Mouse (Mus musculus): Measurements from ENCODE around the gene Gm5148. TPM values are rescaled to one million over a fixed set of nuclear protein-coding genes. Genes with fewer than 3 reads are reported as not detected.
A peak's percentile ranks its signal among the peaks of the same experiment; 100 is the strongest.

The Gm5148 gene
- polyA plus RNA-seq, 1 experiment from 2014 or later: 13.3 TPM

DNA sequence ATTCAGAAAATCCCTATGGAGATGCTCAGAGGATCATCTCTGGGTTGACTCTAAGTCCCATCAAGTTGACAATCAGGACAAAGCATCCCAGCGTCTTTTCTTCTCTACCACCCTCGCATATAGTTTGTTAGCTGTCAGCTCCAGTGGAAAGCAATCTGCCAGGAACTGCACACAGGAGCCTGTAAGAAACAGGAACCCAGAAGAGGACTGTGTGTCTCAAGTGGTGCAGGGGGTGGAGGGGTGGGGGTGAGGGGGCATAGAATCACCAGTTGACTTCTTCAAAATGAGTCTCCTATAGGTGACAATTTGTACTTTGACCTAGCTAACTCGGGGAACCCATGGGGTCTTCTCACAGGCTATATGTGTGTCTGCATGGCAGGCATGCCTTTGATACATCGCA lies 12.7 kb downstream of the Gm5148 start:
- no peak overlapping the region for H3K4me3 ChIP-seq (replicated peaks; ENCODE audit: low read length)
- no peaks in the 10 kb centered on the region for H3K36me3 ChIP-seq (replicated peaks; ENCODE audit: control insufficient read depth, insufficient read depth)
- H3K4me2 ChIP-seq (replicated peaks): no peak overlapping the region
- 78% methylated on average over 4 of the region's 4 CpGs for WGBS
- no peak overlapping the region for H3K27ac ChIP-seq
- no peak overlapping the region for H3K9ac ChIP-seq
- ATAC-seq (ENCODE audit: low FRiP score): no peak
- DNase-seq (ENCODE audit: low spot score): no peak
- H3K9me3 ChIP-seq (ENCODE audit: control insufficient read depth, low read length): no peaks in the 10 kb centered on the region
- no peaks in the 10 kb centered on the region for H3K4me1 ChIP-seq (replicated peaks; ENCODE audit: control insufficient read depth, insufficient read depth, low read length)
- no peaks in the 10 kb centered on the region for H3K27me3 ChIP-seq (ENCODE audit: control insufficient read depth, insufficient read depth, low read length)

DNA sequence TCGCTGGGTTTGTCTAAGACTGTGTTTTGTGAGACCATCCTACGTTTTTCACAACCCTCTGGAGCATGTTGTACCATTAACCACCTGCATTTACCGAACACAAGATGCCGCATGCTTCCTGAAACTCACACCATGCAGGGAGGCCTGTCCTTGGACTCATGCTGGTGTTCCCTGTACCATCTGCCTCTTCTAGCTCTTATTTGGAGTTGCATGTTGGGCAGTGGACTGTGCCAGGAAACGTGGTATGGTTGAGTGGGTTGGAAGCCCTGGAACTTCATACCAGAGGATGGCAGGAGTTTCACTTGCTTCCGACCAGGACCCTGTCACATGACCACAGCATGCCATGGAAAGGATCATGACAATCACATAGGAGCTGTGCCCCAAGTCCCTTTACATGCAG lies 16.5 kb downstream of the Gm5148 start:
- no peak overlapping the region for H3K4me2 ChIP-seq (replicated peaks)
- DNase-seq (ENCODE audit: low spot score) (no peak), ATAC-seq (ENCODE audit: low FRiP score) (no peak)
- no peak overlapping the region for H3K27ac ChIP-seq
- H3K9me3 ChIP-seq (ENCODE audit: control insufficient read depth, low read length): no peaks in the 10 kb centered on the region
- H3K27me3 ChIP-seq (ENCODE audit: control insufficient read depth, insufficient read depth, low read length): no peaks in the 10 kb centered on the region
- H3K9ac ChIP-seq: no peak overlapping the region
- no peaks in the 10 kb centered on the region for H3K36me3 ChIP-seq (replicated peaks; ENCODE audit: control insufficient read depth, insufficient read depth)
- H3K4me3 ChIP-seq (replicated peaks; ENCODE audit: low read length): no peak overlapping the region
- WGBS: 89% methylated on average over 6 of the region's 6 CpGs
- no peaks in the 10 kb centered on the region for H3K4me1 ChIP-seq (replicated peaks; ENCODE audit: control insufficient read depth, insufficient read depth, low read length)

DNA sequence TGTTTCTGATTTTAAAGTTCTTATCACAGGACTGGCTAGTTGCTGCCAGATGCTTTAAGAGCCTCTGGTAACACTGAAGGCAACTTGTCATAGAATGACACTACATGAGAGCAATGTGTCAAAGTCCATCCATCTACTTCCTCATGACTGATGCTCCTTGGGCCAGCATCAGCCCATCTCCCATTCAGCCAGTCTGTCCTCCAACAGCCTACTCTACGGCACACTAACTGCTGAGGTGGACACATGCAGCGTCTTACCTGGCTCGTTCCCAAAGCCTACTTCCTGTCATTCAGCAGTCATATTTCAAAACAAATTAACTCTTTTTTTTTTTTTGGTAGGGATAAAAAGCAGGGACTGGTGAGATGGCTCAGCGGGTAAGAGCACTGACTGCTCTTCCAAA lies 17.9 kb downstream of the Gm5148 start:
- no peak overlapping the region for H3K27ac ChIP-seq
- 0 out of 2 replicates have a peak, but pooled peaks cover 3% of the 10 kb centered on the region for H3K9me3 ChIP-seq (ENCODE audit: control insufficient read depth, low read length)
- no peak for DNase-seq (ENCODE audit: low spot score)
- no peak for ATAC-seq (ENCODE audit: low FRiP score)
- H3K36me3 ChIP-seq (replicated peaks; ENCODE audit: control insufficient read depth, insufficient read depth): no peaks in the 10 kb centered on the region
- H3K4me3 ChIP-seq (replicated peaks; ENCODE audit: low read length): no peak overlapping the region
- H3K4me1 ChIP-seq (replicated peaks; ENCODE audit: control insufficient read depth, insufficient read depth, low read length): no peaks in the 10 kb centered on the region
- no peak overlapping the region for H3K9ac ChIP-seq
- 93% methylated on average over 4 of the region's 4 CpGs for WGBS
- H3K27me3 ChIP-seq (ENCODE audit: control insufficient read depth, insufficient read depth, low read length): no peaks in the 10 kb centered on the region
- no peak overlapping the region for H3K4me2 ChIP-seq (replicated peaks)

DNA sequence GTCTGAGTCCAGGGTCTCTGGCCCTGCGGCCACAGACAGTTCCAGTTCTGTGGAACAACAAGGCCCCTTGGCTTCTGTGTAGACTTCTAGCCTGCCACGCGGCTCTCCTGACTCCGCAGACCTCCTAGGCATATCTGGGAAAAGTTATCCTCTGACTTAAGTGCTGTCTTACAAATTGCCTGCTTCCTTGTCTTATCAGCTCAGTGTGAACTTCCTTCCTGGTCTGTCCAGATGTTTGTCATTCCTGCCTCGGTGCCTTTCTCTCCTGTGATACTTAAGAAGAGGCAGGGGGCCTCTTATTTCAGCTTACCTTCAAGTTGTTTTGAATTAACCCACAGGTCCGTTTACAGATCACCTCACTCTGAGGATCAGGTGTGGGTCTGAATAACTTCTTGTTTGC lies 18.9 kb downstream of the Gm5148 start:
- Histone ChIP-seq H3K9me3 (ENCODE audit: control insufficient read depth, low read length) (0 out of 2 replicates have a peak, but pooled peaks cover 3% of the 10 kb centered on the region), H3K36me3 (replicated peaks; ENCODE audit: control insufficient read depth, insufficient read depth) (no peaks in the 10 kb centered on the region), H3K9ac (no peak overlapping the region), H3K4me1 (replicated peaks; ENCODE audit: control insufficient read depth, insufficient read depth, low read length) (no peaks in the 10 kb centered on the region), H3K27me3 (ENCODE audit: control insufficient read depth, insufficient read depth, low read length) (no peaks in the 10 kb centered on the region), H3K4me2 (replicated peaks) (no peak overlapping the region), H3K4me3 (replicated peaks; ENCODE audit: low read length) (no peak overlapping the region), H3K27ac (no peak overlapping the region)
- WGBS: 72% methylated on average over 6 of the region's 6 CpGs
- ATAC-seq (ENCODE audit: low FRiP score): no peak
- DNase-seq (ENCODE audit: low spot score): no peak

DNA sequence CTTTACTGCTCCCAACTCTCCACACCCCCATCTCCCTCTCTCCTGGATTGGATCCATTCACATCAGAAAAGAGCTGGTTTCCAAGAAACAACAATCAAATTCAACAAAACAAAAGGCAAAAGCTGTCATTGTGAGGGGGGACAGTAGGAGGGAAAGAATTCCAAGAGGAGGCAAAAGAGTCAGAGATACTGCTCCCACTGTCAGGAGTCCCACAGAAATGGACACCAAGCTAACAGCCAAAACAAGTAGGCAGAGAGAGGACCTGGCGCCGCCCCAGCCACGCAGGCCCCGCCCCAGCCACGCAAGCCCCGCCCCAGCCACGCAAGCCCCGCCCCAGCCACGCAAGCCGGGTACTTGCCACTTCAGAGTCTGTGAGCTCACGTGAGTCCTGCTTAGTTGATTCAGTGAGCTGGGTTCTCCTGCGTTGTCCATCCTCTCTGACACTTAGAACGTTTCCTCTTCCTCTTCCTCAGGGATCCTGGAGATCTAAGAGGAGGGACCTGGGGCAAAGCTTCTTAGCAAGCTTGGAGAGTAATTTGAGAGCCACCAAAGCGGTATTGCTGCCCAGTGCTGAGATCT lies 19.5 kb downstream of the Gm5148 start:
- H3K27ac ChIP-seq: no peak overlapping the region
- WGBS: 42% methylated on average over 14 of the region's 14 CpGs
- H3K9me3 ChIP-seq (ENCODE audit: control insufficient read depth, low read length): 0 out of 2 replicates have a peak, but pooled peaks cover 3% of the 10 kb centered on the region
- H3K4me2 ChIP-seq (replicated peaks): no peak overlapping the region
- no peak for DNase-seq (ENCODE audit: low spot score)
- H3K4me1 ChIP-seq (replicated peaks; ENCODE audit: control insufficient read depth, insufficient read depth, low read length): no peaks in the 10 kb centered on the region
- no peaks in the 10 kb centered on the region for H3K36me3 ChIP-seq (replicated peaks; ENCODE audit: control insufficient read depth, insufficient read depth)
- H3K27me3 ChIP-seq (ENCODE audit: control insufficient read depth, insufficient read depth, low read length): no peaks in the 10 kb centered on the region
- no peak overlapping the region for H3K9ac ChIP-seq
- no peak overlapping the region for H3K4me3 ChIP-seq (replicated peaks; ENCODE audit: low read length)
- no peak for ATAC-seq (ENCODE audit: low FRiP score)

DNA sequence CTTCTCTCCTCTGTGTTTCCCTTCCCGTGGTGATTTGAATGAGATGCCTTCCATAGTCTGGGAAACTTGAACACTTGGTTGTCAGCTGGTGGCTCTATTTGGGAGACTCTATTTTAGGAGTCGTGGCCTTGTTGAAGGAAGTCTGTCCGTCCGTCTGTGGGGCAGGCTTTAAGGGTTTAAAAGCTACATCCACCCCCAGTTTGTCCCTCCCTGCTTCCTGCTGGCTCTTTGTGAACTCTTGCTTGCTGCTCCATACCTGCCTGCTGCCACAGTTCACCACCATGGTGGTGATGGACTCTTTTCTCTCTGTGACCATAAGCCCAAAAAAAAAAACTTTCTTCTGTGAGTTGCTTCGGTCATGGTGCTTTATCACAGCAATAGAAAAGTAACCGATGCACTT lies 21.2 kb downstream of the Gm5148 start:
- no peak for DNase-seq (ENCODE audit: low spot score)
- WGBS: 94% methylated on average over 6 of the region's 6 CpGs
- no peak overlapping the region for H3K4me2 ChIP-seq (replicated peaks)

DNA sequence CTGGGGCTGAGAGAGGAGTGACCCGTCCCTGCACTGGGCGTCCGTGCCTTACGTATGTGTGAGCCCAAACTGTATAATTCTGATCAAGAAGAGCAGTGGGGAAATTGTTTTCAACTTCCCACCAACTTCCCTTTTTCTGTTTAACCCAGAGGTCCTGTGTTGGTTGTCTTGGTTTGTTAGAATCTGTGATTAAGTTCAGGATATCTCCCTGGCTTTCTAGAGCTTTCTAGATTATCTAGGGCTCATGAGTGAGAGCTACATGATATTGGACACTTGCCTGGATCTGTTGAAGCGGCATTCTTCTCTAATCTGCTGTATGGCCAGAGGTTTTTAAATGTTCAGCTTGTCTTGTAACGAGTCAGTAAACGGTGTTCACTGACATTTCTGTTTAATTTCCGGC lies 30.7 kb downstream of the Gm5148 start:
- ATAC-seq (ENCODE audit: low FRiP score): no peak
- WGBS: 91% methylated on average over 8 of the region's 8 CpGs
- no peak overlapping the region for H3K9ac ChIP-seq
- H3K27ac ChIP-seq: no peak overlapping the region
- H3K4me2 ChIP-seq (replicated peaks): no peak overlapping the region
- DNase-seq (ENCODE audit: low spot score): no peak
- no peaks in the 10 kb centered on the region for H3K27me3 ChIP-seq (ENCODE audit: control insufficient read depth, insufficient read depth, low read length)
- H3K9me3 ChIP-seq (ENCODE audit: control insufficient read depth, low read length): no peaks in the 10 kb centered on the region
- H3K36me3 ChIP-seq (replicated peaks; ENCODE audit: control insufficient read depth, insufficient read depth): no peaks in the 10 kb centered on the region
- no peaks in the 10 kb centered on the region for H3K4me1 ChIP-seq (replicated peaks; ENCODE audit: control insufficient read depth, insufficient read depth, low read length)
- H3K4me3 ChIP-seq (replicated peaks; ENCODE audit: low read length): no peak overlapping the region

More for the DNA sequence above, 21.2 kb downstream of the Gm5148 start:
- Histone ChIP-seq H3K27ac (no peak overlapping the region), H3K9me3 (ENCODE audit: control insufficient read depth, low read length) (0 out of 2 replicates have a peak, but pooled peaks cover 3% of the 10 kb centered on the region), H3K4me3 (replicated peaks; ENCODE audit: low read length) (no peak overlapping the region), H3K4me1 (replicated peaks; ENCODE audit: control insufficient read depth, insufficient read depth, low read length) (no peaks in the 10 kb centered on the region), H3K36me3 (replicated peaks; ENCODE audit: control insufficient read depth, insufficient read depth) (no peaks in the 10 kb centered on the region), H3K27me3 (ENCODE audit: control insufficient read depth, insufficient read depth, low read length) (no peaks in the 10 kb centered on the region), H3K9ac (no peak overlapping the region)
- ATAC-seq (ENCODE audit: low FRiP score): no peak

DNA sequence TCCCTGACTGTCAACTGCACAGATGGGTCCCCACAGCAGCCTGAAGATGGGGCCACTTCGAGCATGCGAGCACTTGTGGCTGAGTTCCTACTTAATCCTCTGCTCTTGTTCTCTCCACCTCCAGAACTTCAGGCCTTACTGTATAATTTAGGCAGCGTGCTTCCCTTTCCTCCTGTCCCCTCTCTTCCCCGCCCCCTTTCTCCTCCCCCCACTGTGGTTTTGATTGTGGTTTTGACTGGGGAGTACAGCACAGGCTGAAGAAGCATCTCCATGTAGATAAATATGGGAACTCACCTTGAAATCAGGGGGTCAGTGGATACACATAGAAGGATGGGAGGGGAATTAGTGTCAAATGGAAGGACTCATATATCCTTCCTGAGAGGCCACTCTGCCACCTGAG lies 31.3 kb downstream of the Gm5148 start:
- Histone ChIP-seq H3K4me3 (replicated peaks; ENCODE audit: low read length) (no peak overlapping the region), H3K4me1 (replicated peaks; ENCODE audit: control insufficient read depth, insufficient read depth, low read length) (no peaks in the 10 kb centered on the region), H3K9me3 (ENCODE audit: control insufficient read depth, low read length) (no peaks in the 10 kb centered on the region), H3K9ac (no peak overlapping the region), H3K27ac (no peak overlapping the region), H3K4me2 (replicated peaks) (no peak overlapping the region), H3K36me3 (replicated peaks; ENCODE audit: control insufficient read depth, insufficient read depth) (no peaks in the 10 kb centered on the region), H3K27me3 (ENCODE audit: control insufficient read depth, insufficient read depth, low read length) (no peaks in the 10 kb centered on the region)
- ATAC-seq (ENCODE audit: low FRiP score) (no peak), DNase-seq (ENCODE audit: low spot score) (no peak)
- WGBS: 77% methylated on average over 4 of the region's 4 CpGs

DNA sequence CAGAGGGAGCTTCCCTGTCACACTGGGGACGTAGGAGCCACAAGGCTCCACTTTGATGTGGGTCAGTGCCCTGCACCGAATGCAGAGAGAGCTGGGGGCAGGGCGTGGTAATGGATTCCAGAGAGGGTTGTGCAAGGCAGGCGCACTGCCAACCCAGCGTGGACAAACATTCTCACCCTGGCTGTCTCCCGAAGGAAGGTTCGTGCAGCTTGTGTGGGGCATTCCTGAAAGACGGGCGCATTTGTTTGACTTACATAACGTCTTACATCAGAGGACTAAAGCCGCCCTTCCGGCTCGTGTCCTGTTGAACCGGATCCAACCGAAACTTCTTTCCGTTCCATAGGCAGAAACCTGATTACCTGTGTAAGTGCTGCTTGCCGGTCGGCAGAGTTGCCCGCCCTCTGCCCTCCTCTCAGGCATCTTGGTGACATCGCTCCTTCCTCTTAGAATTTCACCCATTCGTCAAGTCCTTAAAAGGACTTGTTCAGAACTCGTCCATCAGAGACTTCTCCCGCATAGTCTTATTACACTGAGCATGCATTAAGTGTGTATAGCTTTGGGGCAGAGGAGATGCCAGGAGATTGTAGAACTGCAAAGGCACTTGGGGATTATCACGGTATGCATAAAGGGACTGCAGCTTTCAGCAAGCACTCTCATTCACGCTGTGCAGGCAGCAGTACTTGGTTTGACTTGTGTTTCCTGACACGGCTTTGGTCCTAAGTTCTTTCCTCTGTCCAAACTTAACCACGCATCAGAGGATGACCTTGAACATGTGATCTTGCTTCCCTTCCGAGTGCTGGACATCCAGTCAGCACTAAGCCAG lies 36.9 kb downstream of the Gm5148 start:
- H3K27ac ChIP-seq: no peak overlapping the region
- H3K36me3 ChIP-seq (replicated peaks; ENCODE audit: control insufficient read depth, insufficient read depth): no peaks in the 10 kb centered on the region
- peak overlapping the region; percentile 22 for H3K4me3 ChIP-seq (replicated peaks; ENCODE audit: low read length)
- no peak for DNase-seq (ENCODE audit: low spot score)
- 0 out of 2 replicates have a peak, but pooled peaks cover 10% of the 10 kb centered on the region for H3K27me3 ChIP-seq (ENCODE audit: control insufficient read depth, insufficient read depth, low read length)
- peak; percentile 46; the same call in 1 of the 2 replicates for ATAC-seq (ENCODE audit: low FRiP score)
- H3K4me1 ChIP-seq (replicated peaks; ENCODE audit: control insufficient read depth, insufficient read depth, low read length): peaks cover 5% of the 10 kb centered on the region; the same call in 1 of the 2 replicates
- H3K9me3 ChIP-seq (ENCODE audit: control insufficient read depth, low read length): no peaks in the 10 kb centered on the region
- peak overlapping the region; percentile 47; the same call in 1 of the 2 replicates for H3K9ac ChIP-seq
- peak overlapping the region; percentile 50 for H3K4me2 ChIP-seq (replicated peaks)
- WGBS: 29% methylated on average over 28 of the region's 28 CpGs

Data from hindbrain, embryonic 14.5 days (tissue).